20 mouse cellular contexts compared by ENCODE assay signal in the genomic region with DNA sequence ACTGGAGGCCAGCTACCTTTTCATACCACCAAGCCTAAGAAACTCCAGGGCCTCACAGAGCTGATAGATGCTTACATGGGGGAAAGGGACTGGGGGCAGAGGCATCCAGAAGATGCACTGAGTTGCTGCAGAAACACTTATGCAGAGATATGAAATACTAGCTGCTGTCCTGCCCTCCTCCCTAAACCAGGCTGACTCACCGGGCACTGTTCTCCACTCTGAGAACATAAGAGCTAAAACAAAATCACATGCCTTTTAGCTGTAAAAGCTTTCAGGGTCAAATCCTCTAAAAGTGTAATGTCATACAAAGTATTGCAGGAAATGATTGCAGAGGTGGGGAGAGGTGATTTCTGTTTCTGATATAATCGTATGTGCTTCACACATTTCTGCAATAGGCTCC. TPM values are rescaled to one million over a fixed set of nuclear protein-coding genes. Genes with fewer than 3 reads are reported as not detected.
A peak's percentile ranks its signal among the peaks of the same experiment; 100 is the strongest.
DNase-seq lines count a peak whose midpoint lies in the region; ATAC-seq lines count a peak whose summit lies in the region.
"Had no signal": no experiment of that assay in that cellular context is flagged by ENCODE, and none has a peak within 500 bp of the region (broad histone marks: within the 10 kb centered on the region; RNA-seq: fewer than 3 reads in every experiment).

No protein-coding gene starts in this region.

- peak; percentile 74 for DNase-seq in heart, adult 11 months
- no peak for DNase-seq in heart, postnatal 25 days (ENCODE audit: low spot score)
- DNase-seq in 3T3-L1 (ENCODE audit: low read depth, low spot score) (peak; percentile 80), NIH3T3 (ENCODE audit: low read depth) (peak; percentile 78)
- peak; percentile 43 for DNase-seq in brain, adult 2 months (ENCODE audit: low read depth, low spot score)
- no peak for DNase-seq in left cerebral cortex, adult 8-10 months (ENCODE audit: low spot score in 2 of 2)
- no peak for DNase-seq in limb, embryonic 10.5 days (ENCODE audit: low spot score)
- DNase-seq: heart, postnatal 36 days; kidney, adult 18-20 months; liver; liver, postnatal 0 days; lung, postnatal 14 days; thymus, postnatal 25 days had no signal

- no peak overlapping the region for H3K27ac ChIP-seq in limb, embryonic 10.5 days
- H3K27ac ChIP-seq: hindbrain, embryonic 14.5 days; layer of hippocampus, adult 2 months had no signal

- H3K27me3 ChIP-seq in limb, embryonic 10.5 days (ENCODE audit: low read depth, poor library complexity, severe bottlenecking): no peaks in the 10 kb centered on the region
- H3K27me3 ChIP-seq: heart, embryonic 12.5 days; megakaryocyte, embryonic 14.5 days had no signal

- 90% methylated on average over 2 of the region's 2 CpGs for WGBS in limb, embryonic 10.5 days

- no peaks in the 10 kb centered on the region for H3K4me1 ChIP-seq in limb, embryonic 10.5 days

- ATAC-seq in activated CD4-positive, CD25-positive, alpha-beta regulatory T cell, adult 4 months: no peak
- ATAC-seq: forebrain, embryonic 14.5 days; liver, postnatal 0 days had no signal

- H3K9me3 ChIP-seq in limb, embryonic 10.5 days (replicated peaks): no peaks in the 10 kb centered on the region
- H3K9me3 ChIP-seq: heart, embryonic 12.5 days; megakaryocyte, embryonic 14.5 days had no signal

- H3K36me3 ChIP-seq in limb, embryonic 10.5 days: peaks cover 25% of the 10 kb centered on the region; the same call in 1 of the 2 replicates

- H3K4me3 ChIP-seq in limb, embryonic 10.5 days: no peak overlapping the region
- H3K4me3 ChIP-seq: erythroblast, embryonic 14.5 days; heart, embryonic 12.5 days; layer of hippocampus, adult 2 months; megakaryocyte, embryonic 14.5 days had no signal

- intact Hi-C loops in heart, postnatal 25 days (cut with DNase I): no loop called here

RNA-seq across cellular contexts. Expression of gene Abcc5, which starts 11.0 kb away (rescaled TPM):
- 10 to 100 TPM; 30.6 to 34.8 TPM for total RNA-seq in heart, postnatal 25 days (2021)
- 100 to 1,000 TPM; 189 to 219 (median 203) TPM for total RNA-seq in left cerebral cortex, adult 8-10 months (2022)
- polyA plus RNA-seq in activated CD4-positive, CD25-positive, alpha-beta regulatory T cell, adult 4 months (2017; shearing (Covaris generic)): 10 to 100 TPM; 25.1 to 25.4 TPM
- polyA plus RNA-seq in limb, embryonic 10.5 days (2016; fragmentation: Nextera tagmentation; extraction: Ambion mirVana): 47.9 and 62.0 TPM in 2 replicates

Comparison
In these comparisons a context has a peak if more than half of its experiments do, and no peak if none do; other contexts are left out.
1. DNase-seq: peak in heart, adult 11 months (single experiment), 3T3-L1 (single experiment), NIH3T3 (single experiment) and brain, adult 2 months (single experiment); none in heart, postnatal 25 days (single experiment), left cerebral cortex, adult 8-10 months (0 of 2) and limb, embryonic 10.5 days (single experiment).
2. RNA of gene Abcc5, which starts 11.0 kb away (total RNA-seq): 189 to 219 TPM in left cerebral cortex, adult 8-10 months; 30.6 to 34.8 TPM in heart, postnatal 25 days; every median in the first group is over 4 times any median in the second.